Mouse (Mus musculus): ENCODE measurements around the gene Cenpt.
A peak's percentile ranks its signal among the peaks of the same experiment; 100 is the strongest.
"Not testable (repeated sequence)": the region's sequence is repeated elsewhere in the genome, so short reads cannot be mapped to it uniquely, and the experiment has no call there.

The Cenpt gene

DNA sequence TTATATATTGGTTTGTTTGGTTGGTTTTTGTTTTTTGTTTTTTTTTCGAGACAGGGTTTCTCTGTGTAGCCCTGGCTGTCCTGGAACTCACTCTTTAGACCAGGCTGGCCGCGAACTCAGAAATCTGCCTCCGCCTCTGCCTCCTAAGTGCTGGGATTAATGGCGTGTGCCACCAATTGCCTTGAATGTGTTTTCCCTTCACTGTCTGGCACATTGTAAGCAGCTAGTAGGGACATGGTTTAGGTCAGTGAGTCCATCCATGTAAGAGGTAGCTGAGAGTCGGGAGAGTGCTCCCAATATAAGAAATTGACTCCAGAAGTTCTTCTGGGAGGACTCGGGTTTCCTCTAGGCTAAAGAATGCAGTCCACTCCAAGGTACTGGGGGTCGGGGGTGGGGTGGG is 1.2 kb upstream of the Cenpt start:
- DNase-seq (ENCODE audit: low read depth, low spot score), result no peak

DNA sequence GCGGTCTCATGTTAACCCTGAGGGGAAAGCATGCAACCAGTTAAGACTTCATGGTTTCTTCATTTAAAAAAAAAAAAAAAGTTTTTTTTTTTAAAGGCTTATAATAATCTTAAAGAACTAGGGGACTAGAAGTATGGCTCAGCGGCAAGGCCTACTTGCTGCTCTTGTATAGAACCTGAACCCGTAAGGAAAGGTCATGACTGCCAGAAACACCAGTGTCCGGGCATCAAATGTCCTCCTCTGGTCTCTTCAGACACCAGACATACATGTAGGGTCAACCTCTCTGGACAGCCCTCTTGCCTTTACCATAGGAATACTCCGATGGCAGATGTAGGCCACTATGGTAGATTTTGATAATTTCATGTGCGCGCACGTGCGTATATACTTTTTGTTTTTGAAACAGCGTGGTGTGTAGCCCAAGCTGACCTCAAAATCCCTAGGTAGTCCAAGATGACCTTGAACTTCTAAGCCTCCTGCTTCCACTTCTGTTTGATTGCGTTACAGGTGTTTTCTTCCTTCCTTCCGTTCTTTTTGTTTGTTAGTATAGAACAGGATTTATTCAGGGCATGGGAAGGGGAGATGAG is 840 bp downstream of the Cenpt start:
- DNase-seq (ENCODE audit: low read depth, low spot score), result no peak

DNA sequence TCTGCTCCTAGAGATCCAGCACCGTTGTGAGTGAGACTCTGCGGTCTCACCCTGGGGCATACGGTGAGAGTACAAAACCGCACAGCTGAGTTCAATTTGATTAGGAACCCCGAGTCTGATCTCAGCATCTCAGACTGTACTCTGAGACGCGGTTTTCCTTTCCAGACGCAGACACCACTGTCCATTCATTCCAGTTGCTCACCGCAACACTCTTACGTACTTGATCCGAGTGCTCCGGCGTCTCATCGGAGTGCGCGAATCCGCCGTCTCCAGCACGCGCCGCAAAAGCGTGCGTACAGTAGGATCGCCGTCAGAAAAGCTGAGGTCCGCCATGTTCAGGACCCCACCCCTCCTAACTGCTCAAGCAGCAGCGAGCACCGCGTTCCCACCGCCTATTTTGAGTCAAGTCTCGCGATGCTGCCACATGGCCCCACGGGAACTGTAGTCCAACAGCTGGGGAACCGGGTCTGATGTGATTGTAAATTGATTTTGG is 1.4 kb downstream of the Cenpt start:
- peak; percentile 91 for DNase-seq (ENCODE audit: low read depth, low spot score)

DNA sequence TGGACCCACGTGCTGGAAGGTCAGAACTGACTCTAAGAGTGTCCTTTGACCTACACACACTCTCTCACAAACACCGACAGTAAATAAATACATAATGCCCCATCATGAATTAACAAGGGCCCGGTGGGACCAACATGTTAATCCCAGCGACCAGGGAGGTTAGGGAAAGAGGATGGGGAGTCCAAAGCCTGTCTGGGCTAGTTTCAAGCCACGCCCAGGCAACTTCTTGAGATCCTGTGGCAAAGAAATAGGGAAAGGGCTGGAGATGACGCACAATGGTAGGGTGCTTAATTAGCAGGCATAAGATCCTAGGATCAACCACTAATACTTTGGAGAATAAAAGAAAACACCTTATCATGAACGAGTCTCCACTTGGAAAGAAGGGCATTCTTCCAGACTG is 2.5 kb downstream of the Cenpt start:
- DNase-seq (ENCODE audit: low read depth, low spot score), result no peak

DNA sequence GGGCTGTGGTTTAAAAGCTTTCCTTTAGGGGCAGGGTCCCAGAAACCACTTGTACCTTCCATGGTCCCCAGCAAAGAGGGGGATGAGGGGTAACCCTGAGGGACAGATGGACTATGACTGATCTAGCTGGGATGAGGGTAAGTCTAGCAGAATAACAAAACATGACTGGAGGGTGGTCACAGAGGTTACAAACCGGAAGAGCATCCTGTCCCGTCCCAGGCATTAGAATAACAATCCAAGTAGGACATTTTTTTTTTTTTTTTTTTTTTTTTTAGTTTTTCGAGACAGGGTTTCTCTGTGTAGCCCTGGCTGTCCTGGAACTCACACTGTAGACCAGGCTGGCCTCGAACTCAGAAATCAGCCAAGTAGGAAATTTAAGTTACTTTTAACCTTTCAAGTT is 3.1 kb downstream of the Cenpt start:
- DNase-seq (ENCODE audit: low read depth, low spot score), result no peak

DNA sequence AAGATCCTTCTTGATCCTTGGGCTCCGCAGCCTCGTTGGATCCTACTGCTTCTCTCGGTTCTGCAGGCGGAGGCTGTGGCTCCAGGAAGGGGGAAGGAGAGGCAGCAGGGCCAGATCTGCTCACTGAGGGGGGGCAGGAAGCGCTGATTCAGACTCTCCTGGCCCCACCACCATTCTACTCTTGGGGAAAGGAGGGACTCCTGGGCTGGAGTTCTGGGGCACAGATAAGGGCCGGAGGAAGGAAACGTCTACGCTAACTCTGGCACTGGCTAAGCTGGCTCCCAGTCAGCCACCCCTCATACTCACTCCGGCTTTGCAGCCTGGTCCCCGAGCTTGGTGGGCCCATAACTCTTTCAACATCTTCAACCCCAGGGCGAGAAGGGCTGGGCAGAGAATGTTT is 6.4 kb downstream of the Cenpt start:
- DNase-seq (ENCODE audit: low read depth, low spot score), result no peak

DNA sequence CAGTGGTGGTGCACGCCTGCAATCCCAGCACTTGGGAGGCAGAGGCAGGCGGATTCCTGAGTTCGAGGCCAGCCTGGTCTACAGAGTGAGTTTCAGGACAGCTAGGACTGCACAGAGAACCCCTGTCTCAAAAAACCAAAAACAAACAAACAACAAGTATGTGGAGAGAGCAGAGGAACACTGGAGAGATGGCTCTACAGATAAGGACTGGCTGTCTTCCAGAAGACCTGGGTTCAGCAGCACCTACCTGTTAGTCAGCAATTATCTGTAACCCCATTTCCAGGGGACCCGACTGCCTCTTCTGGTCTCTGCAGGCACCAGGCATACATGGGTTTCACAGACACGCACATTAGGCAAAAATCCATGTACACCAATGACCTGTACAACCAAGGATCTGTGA is 13.9 kb downstream of the Cenpt start:
- no peak for DNase-seq (ENCODE audit: low read depth, low spot score)

DNA sequence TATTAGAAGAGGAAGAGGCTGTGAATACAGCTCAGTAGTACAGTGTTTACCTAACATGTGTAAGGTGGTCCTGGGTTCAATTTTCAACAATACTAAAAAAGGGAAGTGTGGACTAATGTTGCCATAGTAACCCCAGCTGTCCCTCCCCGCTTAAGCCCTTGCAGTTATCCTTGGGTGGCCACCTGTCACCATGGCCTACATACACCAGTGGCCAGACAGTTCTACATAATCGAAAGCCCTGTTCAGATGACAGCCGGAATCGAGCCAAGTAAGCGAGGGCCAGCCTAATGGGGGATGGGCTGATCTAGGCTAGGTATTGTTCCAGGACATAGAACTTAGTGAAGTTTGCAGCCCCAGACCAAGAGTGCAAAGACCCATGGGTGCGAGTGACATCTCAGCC is 16.1 kb downstream of the Cenpt start:
- no peak for DNase-seq (ENCODE audit: low read depth, low spot score)

DNA sequence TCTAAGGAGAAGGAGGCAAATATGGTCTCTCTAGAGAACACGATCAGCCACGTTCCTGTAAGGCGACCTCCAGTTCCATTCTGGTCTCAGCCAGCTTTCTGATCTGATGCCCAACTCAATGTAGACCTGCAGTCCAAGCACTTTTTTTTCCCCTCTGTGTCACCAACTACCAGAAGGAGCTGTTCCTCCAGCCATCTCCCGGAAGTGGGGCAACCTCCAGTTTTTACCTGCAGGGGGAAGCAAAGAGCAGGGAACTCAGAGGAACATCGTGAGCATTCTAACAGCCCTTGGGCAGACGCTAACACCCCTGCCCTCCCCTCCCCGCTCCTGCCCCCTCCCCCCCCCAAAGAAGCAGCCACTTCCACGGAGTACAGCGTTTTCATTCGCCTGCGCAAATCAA is 17.8 kb downstream of the Cenpt start:
- peak; percentile 84 for DNase-seq (ENCODE audit: low read depth, low spot score)

DNA sequence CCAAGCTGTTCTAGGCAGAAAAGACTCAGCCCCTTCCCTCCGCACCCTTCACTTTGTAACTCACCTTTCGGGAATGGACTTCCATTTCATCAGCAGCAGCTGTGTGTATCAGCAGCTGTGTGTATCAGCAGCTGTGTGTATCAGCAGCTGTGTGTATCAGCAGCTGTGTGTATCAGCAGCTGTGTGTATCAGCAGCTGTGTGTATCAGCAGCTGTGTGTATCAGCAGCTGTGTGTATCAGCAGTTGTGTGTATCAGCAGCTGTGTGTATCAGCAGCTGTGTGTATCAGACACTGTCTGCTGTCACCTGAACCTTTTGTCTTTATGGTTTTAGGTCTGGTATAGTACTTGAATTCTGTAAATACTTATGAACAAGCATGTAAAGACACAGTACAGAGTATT is 19.3 kb downstream of the Cenpt start:
- DNase-seq (ENCODE audit: low read depth, low spot score), result not testable (repeated sequence)

DNA sequence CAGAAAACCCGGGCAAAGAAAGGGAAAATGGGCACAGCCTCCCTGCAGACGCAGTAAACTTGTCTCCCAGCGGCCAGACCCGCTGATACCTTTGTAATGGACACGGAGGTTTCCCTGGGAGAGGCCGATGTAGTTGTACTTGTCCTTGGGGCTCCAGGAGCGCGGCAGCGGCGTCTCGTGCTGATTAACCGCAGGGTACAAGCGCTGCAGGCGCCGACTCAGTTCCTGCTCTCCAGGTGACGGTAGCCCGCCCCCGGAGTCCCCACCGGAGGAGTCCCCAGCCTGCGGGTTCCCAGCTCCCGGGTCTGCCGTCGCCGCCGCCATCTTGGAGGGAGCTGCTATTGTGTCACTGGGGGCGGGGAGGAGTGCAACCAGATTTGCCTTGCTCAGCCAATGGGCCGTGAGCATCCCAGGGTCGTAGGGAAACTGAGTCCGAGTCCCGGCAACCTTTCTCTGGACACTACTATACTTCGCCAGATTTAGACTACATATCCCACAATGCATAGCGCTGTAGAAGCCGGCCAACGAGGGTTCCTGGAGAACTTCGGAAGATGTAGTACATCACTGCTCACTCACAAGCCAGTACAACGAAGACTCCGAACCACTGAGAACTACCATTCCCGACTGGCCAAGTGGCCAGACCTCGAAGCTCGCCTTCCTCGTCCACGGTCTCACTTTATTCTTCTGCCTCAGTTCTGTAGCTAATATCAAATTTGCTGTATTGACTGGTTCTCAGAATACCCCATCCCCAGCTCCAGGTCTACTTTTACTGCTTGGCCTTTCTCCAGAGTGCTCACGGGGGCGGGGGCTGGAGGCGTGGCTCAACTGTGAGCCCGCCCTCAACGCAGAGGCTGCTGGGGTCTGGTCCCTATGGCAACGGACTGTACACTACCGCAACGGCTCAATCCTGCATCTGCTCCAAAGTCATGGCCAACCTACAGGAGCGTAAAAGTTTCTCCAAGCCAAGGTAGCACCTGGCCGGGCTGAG is 25.9 kb downstream of the Cenpt start, which contains the start of the genes Ranbp10 and Tsnaxip1:
TSS of gene Ranbp10 (minus strand) at position 490 of the 988 bp plus-strand sequence.
TSS of gene Tsnaxip1 (plus strand) at position 871 of the 988 bp plus-strand sequence.
- peak; percentile 99 for DNase-seq (ENCODE audit: low read depth, low spot score)

DNA sequence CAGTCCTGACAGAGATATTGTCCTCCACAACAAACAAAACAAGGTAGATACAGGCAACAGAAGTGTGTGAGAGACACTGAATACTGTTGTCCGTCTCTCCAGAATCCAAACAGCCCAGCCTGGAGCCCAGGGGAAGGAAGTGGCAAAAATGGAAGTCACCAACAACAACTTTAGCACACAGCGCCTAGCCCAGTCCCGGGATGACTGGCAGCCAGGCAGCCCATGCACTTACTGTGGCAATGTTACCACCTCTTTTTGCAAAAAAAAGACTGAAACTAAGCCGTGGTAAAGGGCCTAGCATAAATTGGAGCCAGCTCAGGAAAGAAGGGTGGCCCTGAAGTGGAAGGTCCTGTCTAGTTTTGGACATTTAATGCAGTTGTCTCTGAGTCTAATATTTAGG is 26.7 kb downstream of the Cenpt start:
- peak; percentile 35 for DNase-seq (ENCODE audit: low read depth, low spot score)

DNA sequence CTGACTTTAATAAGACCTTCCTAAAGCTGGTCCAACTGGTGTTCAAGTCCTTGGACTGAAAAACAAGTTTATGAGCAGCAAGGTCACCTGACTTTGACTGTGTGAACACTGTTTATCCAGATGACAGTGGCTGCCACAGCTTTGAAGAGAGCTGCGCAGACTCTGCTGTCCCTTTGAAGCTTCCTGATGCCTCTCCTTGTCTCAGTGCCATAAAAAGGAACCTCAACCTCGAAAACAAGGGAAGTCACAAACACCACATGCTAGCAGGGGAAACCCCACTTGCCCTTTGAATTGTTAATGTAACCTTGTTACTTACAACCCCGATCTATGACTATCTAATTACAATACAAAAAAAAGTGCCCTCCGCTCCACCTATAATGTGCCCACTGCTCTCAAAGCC is 27.6 kb downstream of the Cenpt start:
- DNase-seq (ENCODE audit: low read depth, low spot score), result peak; percentile 76

DNA sequence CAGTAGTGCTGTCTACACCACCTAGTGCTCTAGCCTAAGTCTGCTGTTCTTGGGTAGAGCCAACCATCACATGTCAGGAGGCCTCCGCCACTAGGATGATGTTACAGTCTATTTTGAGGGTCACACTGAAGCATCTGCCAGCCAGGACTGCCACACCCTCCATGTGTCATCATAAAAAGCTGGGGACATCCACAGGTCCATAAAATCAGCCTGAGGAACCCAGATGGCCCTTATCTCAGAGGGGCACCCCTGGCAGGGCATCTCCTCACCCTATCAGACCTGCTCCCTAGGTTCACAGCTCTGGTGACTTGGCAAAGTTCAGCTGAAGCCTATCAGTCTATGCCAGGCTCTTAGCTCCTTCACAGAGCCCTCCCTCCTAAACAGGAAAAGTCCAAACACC is 32.2 kb downstream of the Cenpt start:
- no peak for DNase-seq (ENCODE audit: low read depth, low spot score)

DNA sequence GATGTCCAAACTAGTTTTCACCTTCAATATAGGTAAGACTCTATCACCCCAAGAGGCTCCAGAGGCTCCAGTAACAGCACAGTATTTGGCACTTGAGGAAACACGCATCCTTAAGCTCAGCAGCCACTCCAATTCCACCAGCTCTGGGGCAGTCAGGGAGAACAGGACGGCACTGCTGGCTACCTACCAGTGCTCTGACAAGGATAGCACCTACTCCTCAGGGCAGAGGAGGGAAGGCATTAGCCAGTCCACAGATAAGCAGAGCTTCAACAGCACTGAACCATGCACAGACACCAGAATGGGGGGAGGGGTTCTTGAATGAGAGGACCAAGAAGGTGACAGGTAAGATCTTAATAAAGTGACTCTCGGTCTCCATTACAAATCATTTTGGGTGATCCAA is 33.4 kb downstream of the Cenpt start:
- no peak for DNase-seq (ENCODE audit: low read depth, low spot score)

DNA sequence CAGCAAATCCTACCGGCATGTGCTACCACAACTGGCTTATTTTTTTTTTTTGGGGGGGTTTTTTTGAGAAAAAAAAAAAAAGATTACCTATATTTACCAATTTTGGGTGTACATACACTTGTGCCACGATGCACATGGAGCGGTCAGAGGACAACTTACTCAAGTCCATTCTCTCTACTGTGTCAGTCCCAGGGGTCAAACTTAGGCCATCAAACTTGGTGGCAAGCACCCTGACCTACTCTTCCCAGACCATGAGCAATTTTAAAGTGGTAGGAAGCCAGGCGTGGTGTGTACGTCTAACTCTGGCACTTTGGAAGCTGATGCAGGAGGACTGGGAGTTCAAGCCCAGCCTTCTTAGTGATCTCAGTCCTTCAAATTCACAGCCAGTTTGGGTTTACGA is 39.8 kb downstream of the Cenpt start:
- DNase-seq (ENCODE audit: low read depth, low spot score), result no peak

DNA sequence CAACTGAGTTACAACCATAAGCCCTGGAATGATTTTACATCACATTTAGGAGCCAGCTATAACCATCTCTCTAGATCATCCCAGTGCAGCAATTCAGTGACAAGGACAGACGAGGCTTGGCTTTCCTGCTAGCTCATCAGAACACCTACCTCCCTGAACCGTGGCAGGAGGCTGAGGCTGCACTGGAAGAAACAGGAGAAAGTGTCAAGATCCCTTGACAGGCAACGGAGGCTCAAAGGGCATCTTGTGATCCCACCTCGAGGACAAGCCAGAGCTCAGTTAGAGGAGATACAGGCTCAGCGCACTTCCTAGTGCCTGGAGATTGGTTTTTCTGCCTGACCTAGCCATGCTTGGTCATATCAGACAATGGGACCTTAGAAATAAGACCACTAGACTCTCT is 40.6 kb downstream of the Cenpt start:
- no peak for DNase-seq (ENCODE audit: low read depth, low spot score)

DNA sequence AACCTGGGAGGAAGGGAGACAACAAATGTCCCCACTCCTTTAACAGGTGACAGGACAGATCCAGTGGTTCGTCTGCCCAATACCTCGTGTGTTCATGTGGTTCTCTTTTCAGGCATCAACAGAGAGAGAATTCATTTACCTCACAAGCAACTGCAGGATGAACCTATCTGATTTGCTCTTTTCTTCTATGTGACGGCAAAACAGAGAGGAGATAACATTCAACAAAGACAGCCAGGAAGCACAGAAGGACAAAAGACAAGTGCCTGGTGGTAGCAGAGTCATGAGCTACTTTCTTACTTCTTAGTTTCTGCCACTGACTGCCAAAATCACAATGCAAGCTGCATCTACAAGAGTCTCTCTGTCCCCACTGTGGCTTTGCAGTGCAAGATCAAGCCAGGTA is 41.5 kb downstream of the Cenpt start:
- peak; percentile 27 for DNase-seq (ENCODE audit: low read depth, low spot score)

DNA sequence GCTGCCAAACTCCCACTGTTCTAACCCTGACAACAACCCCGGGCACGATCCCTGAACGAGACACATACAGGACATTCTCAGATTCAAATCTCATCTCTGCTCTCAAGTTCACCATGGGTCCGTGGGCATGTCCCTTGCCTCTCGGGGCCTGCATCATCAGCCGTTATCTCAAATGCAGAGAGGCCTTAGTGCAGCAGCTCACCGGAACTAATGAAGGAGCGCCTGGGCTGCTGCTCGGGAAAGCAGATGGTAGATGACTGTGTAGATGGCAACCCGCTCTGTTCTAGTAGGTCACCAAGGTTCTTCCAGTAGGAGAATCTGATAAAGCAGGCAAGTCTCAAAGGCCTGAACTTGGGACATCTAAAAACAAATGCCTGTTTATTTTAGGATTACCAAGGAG is 42.0 kb downstream of the Cenpt start:
- DNase-seq (ENCODE audit: low read depth, low spot score), result peak; percentile 9

DNA sequence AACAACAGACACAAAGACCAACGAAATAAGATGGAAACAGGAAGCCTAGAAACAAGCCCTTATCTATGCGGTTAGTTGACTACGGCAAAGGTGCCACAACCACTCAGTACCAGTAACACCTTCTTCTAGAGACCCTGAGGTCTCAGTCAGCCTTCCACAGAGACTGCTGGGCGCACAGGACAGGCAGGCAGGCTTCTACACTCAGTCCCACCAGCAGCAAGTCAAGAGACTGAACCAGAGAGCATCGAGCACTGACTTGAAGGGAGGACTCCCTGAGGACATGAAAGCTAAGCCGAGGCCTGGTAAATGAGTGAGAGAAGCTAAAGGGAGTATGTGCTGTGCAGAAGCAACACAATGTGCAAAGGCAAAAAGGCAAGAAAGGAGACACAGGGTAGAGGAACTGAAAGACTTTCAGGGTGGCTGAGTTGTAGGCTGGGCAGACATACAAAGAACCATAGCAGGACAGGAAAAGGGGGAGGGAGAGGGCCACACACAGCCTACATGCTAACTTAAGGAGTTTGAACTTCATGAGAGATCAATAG is 42.8 kb downstream of the Cenpt start:
- peak; percentile 71 for DNase-seq (ENCODE audit: low read depth, low spot score)

DNA sequence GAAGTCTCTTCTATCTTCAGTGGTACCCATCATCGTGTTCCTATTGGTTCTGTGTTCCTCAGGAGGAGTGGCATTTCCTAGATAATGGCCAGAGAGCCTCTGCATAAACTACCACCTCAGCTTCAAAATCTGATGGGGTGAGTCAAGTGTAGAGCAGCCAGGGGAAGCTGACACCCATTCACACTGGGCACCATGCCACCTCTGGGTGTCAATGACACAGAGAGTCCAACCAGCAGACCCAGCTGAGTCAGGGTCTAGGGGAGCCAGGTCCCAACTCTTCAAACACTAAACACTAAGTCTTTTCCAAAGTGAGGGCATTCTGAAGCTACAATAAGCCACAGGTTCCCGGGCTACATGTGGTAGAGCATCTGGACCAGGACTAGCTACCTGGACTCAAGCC is 44.6 kb downstream of the Cenpt start:
- no peak for DNase-seq (ENCODE audit: low read depth, low spot score)

DNA sequence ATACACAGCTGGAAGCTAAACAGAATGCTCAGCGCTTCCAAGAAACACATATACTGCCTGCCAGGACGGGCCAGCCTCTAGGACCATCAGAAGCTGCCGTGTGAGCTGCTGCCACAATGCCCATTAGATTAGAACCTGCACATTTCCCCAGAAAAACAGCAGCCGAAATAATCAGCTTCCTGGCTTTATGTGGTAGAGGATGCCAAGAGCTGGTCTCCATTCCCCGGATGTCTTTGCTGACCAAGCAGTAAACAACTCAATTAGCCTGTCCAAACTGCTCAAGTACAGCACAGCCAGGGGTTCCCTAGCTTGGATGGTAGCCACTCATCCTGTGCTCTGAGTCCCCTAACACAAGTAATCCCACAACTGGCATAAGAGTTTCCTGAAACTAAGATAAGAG is 45.3 kb downstream of the Cenpt start:
- no peak for DNase-seq (ENCODE audit: low read depth, low spot score)

DNA sequence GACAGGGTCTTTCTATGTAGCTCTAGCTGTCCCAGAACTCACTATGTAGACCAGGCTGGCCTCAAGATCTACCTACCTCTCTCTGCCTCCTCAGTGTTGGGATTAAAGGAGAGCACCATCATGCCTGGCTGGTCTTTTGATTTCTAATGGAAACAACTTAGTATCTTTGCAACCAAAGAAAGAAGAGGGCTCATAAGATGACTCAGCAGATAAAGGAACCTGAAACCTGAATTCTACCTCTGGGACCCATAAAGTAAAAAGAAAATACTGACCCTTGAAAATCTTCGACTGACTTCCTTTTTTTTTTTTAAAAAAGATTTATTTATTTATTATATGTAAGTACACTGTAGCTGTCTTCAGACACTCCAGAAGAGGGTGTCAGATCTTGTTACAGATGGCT is 47.1 kb downstream of the Cenpt start:
- DNase-seq (ENCODE audit: low read depth, low spot score), result no peak

All from CD4-positive helper T cell, adult 2 months (primary cell).